Mouse (Mus musculus) brain, adult 2 months (tissue): ENCODE results near the gene Stambpl1.

Experiments
- DNase-seq: peaks from one replicate; pipeline ENCODE4 v3.0.0; 2011; ENCODE audit warnings: low read depth, low spot score

The Stambpl1 gene

DNA sequence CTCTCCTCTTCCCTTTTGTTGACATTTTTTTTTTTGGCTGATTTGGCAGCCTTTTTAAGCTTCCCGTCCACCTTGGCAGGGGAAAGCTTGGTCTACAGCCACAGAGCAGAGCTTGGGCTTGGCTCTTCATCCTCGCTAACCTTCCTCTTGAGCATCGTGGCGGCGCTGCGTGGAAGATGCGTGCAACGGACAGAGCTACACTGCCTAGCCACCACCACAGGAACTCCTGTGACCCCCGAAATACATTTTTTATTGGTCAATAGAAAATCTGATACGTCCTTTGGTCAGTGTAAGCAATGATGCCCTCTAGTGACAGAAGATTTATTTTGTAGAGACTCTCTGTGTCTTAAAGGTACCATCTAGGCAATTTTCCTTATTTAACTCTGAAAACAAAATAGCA is 92.4 kb downstream of the Stambpl1 start:
- DNase-seq: peak; percentile 16

DNA sequence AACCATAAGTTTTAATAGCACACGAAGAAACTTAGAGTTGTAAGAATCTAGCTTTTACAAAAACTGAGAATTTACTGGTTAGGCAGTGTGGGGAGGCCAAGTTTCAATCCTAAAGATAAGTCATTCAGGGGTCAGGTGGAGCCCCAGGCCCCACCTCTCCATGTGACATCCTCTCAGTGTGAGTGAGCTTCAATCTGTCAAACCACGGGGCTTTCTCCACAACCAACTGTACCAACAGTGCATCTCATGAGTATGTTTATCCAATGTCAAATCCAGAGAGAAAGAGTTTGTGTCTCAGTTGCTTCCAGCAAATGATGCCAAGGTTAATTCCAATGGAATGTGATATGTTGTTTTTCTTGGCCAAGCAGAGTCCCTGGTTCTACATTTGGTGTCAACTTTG is 92.8 kb downstream of the Stambpl1 start:
- DNase-seq: no peak

- DNase-seq: no peak
These were observed 95.2 kb downstream of the Stambpl1 start for GRCm38 (mm10) chr19:34287221-34287620.

- DNase-seq: no peak
These were observed 95.8 kb downstream of the Stambpl1 start for GRCm38 (mm10) chr19:34287656-34288415.

DNA sequence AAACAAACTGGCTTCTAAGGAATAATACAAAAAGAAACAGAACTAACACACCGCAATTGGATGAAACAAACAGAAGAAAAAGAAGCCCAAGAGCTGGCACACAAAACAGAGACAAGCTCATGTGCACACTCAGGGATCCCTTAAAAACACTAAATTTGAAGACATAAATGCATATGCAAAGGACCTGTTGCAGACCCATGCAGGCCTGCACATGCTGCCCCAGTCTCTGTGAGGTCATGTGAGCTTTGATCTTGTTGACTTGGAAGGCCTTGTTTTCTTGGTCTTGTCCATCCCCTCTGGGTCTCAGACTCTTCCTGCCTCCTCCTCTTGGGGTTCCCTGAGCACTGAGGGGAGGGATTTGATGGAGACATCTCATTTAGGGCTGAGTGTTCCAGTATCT is 96.7 kb downstream of the Stambpl1 start:
- DNase-seq: no peak
